Mouse (Mus musculus) brown adipose tissue, adult 24 weeks (tissue): ENCODE measurements around the gene Dok7. TPM values are rescaled to one million over a fixed set of nuclear protein-coding genes. Genes with fewer than 3 reads are reported as not detected.

Experiments
- H3K27ac ChIP-seq: fragments of 200-500 bp; replicated peaks from 2 replicates; pipeline ENCODE4 v1.5.1; 2012; ENCODE audit warnings: low read depth, mild to moderate bottlenecking, low read length
- H3K4me1 ChIP-seq: fragments of 200-500 bp; 2 replicates; pipeline ENCODE4 v1.6.1; 2012; ENCODE audit warnings: low read length, mixed read lengths; ENCODE audit not compliant: control insufficient read depth, insufficient read depth, insufficient read length
- H3K4me3 ChIP-seq: fragments of 200-500 bp; 2 replicates; pipeline ENCODE4 v1.5.1; 2012; ENCODE audit warnings: low read depth, mild to moderate bottlenecking, low read length, moderate library complexity; ENCODE audit not compliant: insufficient read depth
- polyA plus RNA-seq: library from polyadenylated mRNA; stranded (reverse); fragments of >200 nt; gene quantifications from 2 replicates; pipeline ENCODE4 v1.2.4, GENCODE M21; 2012; ENCODE audit not compliant: missing spikeins, insufficient read depth, insufficient read length

The Dok7 gene
- polyA plus RNA-seq: 0.46 TPM in 1 of 2 replicates, not detected in the other

DNA sequence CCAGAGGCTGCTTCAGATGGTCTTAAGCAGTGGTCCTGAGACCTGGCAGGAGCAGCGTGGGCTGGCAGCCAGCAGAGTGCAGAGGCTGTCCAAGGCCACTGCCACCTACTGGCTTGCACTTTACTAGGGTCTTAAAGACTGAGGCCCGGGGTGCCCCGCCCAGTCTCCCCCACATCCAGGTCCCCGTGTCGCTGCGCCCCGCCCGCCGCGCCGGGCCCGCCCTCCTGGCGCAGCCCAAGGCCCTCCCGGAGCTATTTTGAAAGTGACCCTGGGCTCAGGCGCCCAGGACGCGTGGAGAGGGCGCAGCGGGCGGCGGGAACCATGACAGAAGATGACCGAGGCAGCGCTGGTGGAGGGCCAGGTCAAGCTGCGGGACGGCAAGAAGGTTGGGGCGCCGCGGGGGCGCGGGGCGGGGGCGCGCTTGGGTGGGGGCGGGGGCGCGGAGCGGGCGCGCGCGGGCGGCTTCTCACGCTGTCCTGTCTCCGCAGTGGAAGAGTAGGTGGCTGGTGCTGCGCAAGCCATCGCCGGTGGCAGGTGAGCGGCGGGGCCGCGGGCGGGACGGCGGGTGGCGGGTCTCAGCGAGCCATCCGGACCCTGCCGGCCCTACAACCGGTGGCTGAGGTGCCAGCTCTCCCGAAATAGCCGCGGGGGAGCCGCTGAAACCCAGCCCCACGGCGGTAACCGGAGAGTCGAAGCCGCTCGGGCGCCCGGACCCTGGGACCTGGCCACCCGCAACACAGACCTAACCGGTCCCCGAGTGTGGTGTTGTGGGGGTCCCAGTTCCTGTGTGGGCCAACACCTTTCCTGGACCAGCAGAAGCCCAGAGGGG is at the start of gene Dok7:
TSS of gene Dok7 (plus strand) at position 163 of the 829 bp plus-strand sequence.
- Histone ChIP-seq H3K4me1 (peaks cover 3% of the 10 kb centered on the region; the same call in 1 of the 2 replicates), H3K4me3 (peak within 1 kb of the TSS; percentile 37), H3K27ac (no peak within 1 kb of the TSS)

DNA sequence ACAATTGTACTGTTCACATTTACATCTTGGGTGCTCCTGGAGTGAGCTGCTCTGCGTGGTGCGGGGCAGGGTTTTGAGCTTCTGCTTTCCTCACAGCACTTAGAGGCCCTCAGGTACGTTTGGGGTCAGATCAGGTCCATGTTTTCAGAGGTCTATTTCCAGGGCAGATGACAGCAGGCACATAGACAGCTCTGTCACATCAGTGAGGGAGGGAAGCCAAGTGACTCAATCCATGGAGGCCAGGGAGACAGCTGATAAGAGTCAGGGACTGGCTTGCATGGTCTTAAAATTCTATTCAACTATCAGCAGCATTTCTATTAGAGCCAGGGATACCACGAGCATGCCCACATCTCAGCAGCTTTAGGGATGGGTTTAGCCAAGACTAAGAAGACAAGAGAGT is 47.4 kb upstream of the Dok7 start:
- Histone ChIP-seq H3K27ac (no peak overlapping the region), H3K4me1 (no peaks in the 10 kb centered on the region), H3K4me3 (no peak overlapping the region)

DNA sequence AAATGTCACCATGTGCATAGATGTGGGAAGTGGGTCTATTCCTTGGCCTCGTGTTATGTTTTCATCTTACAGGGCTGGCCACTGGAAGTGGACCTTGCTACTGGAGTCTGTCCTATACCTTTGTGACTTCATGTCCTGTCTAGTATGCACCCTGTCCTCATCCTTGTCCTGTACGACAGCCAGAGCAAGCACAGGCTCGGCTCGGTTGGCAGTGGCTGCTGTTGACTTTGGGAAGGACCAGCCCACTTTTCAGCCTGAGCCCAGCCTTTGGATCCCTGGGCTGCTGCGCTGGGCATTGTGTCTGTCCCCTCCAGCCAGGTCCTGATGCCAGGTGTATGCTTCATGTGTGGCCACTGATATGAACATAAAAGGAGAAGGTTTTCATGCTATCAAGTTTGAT is 45.9 kb upstream of the Dok7 start:
- Histone ChIP-seq H3K27ac (no peak overlapping the region), H3K4me1 (peaks cover 4% of the 10 kb centered on the region; the same call in 1 of the 2 replicates), H3K4me3 (no peak overlapping the region)

GRCm38 (mm10) chr5:35011156-35011923 is 45.2 kb upstream of the Dok7 start:
- peaks cover 4% of the 10 kb centered on the region; the same call in 1 of the 2 replicates for H3K4me1 ChIP-seq
- no peak overlapping the region for H3K4me3 ChIP-seq
- H3K27ac ChIP-seq: no peak overlapping the region

DNA sequence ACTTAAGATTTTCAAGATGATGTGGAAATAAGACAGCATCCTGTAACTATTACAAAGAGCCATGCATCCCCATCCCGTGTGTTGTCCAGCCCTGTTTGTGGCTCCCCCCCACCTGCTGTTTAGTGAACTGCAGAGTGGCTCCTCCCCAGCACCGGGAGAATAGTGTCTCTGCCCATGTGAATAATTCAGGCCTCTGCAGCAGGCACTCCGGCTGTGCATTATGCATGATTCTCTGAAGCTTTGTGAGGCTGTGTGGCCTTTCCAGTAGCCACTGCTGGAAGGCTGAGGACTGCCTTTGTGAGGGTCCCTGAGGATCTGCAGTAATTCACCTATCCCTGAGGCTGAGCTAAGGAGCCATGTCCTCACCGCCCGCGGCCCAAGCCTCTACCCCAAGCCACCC is 42.5 kb upstream of the Dok7 start:
- Histone ChIP-seq H3K4me1 (peaks cover 4% of the 10 kb centered on the region; the same call in 1 of the 2 replicates), H3K27ac (no peak overlapping the region), H3K4me3 (no peak overlapping the region)

DNA sequence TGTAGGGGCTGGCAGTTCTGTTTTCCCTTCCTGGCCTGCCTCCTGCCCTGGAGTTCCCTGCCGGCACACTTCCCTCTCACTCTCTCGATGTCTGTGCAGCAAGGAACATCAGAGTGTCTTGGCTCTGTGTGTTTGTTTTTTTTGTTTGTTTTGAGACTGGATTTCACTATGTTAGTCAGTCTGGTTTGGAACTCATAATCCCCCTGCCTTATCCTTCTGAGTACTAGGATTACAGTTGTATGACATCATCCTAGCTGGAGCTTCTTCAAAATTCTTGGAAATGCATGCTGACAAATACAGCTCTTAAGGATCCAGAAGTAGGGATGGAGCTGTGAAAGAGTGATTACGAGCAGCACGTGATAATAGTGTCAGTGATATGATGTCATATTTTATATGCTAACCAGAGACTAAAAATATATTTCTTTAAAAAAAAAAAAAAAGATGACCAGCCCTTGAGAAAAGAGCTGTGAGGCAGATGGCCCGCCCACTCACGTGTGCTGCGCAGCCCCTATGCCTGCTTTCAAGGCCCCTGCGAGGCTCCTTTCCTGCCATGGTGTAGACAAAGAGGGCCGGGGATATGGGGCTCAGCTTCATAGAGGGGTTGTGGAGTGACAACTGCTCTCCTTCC is 36.8 kb upstream of the Dok7 start:
- H3K27ac ChIP-seq: no peak overlapping the region
- H3K4me1 ChIP-seq: peaks cover 2% of the 10 kb centered on the region; the same call in 1 of the 2 replicates
- no peak overlapping the region for H3K4me3 ChIP-seq

DNA sequence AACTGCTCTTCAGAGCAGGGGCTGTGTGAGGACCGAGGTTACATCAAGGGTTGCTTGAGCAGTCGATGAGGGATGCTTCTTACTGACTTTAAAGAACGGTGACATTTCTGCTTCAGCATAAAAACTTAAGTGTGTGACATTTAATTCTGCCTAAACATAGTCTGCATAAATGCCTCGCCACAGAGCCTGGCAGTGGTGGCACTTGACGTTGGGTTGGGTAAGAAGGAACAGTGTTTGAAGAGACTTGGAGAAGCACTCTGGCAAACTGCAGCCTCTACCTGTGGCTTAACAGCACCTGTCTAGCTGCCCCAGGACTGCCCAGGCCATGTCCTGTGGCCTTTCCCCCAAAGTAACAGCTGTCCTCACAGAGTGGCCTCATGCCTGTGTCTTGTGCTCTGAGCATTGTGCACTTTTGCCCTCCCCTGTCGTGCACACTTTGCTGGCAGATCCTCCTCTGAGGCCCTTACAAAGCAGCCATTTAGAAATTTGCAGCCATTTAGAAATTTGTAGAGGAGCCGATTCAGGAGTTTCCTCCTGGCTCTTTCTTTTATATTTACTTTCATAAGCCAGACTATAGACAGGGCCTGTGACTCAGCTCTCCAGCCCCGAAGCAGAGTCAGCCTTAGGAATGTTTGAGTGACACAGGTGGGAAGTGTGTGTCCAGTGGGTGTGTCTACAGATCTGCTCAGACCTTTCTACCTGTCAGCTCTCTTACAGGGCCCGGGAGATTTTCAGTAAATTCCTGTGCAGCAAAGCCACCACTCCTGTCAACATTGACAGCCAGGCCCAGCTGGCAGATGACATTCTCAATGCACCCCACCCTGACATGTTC is 35.9 kb upstream of the Dok7 start:
- Histone ChIP-seq H3K4me1 (no peaks in the 10 kb centered on the region), H3K27ac (no peak overlapping the region)

GRCm38 (mm10) chr5:35024975-35025374 is 31.6 kb upstream of the Dok7 start:
- H3K4me1 ChIP-seq: peaks cover 12% of the 10 kb centered on the region; the same call in 1 of the 2 replicates
- H3K4me3 ChIP-seq: no peak overlapping the region
- H3K27ac ChIP-seq: no peak overlapping the region

More for the DNA sequence above, 35.9 kb upstream of the Dok7 start:
- no peak overlapping the region for H3K4me3 ChIP-seq

- peak overlapping the region; percentile 79 for H3K27ac ChIP-seq
- peaks cover 14% of the 10 kb centered on the region; the same call in 1 of the 2 replicates for H3K4me1 ChIP-seq
These were observed 27.3 kb upstream of the Dok7 start for GRCm38 (mm10) chr5:35029303-35029702.

GRCm38 (mm10) chr5:35029755-35030154 is 26.8 kb upstream of the Dok7 start:
- no peak overlapping the region for H3K4me3 ChIP-seq
- peaks cover 17% of the 10 kb centered on the region; the same call in 1 of the 2 replicates for H3K4me1 ChIP-seq
- H3K27ac ChIP-seq: peak overlapping the region; percentile 65

More at GRCm38 (mm10) chr5:35029303-35029702, 27.3 kb upstream of the Dok7 start:
- no peak overlapping the region for H3K4me3 ChIP-seq

GRCm38 (mm10) chr5:35033068-35033467 is 23.5 kb upstream of the Dok7 start:
- Histone ChIP-seq H3K4me1 (peaks cover 35% of the 10 kb centered on the region), H3K4me3 (no peak overlapping the region), H3K27ac (no peak overlapping the region)

DNA sequence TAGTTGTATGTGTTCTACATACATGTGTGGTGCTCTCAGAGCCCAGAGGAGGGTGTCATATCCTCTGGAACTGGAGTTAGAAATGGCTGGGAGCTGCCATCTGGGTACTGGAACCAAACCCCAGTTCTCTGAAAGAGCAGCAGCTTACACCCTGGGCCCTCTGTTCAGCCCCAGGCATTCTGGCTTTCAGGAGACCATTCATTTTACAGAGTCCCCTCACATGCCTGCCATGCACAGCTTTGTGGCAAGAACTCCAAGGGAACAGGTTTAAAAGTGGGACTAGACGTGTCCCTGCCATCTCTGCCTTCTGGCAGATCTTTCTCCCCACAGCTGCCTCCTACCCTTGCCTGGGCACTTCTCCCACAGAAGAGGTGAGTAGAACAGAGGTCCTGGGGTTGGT is 22.9 kb upstream of the Dok7 start:
- no peak overlapping the region for H3K4me3 ChIP-seq
- peaks cover 34% of the 10 kb centered on the region for H3K4me1 ChIP-seq
- no peak overlapping the region for H3K27ac ChIP-seq

DNA sequence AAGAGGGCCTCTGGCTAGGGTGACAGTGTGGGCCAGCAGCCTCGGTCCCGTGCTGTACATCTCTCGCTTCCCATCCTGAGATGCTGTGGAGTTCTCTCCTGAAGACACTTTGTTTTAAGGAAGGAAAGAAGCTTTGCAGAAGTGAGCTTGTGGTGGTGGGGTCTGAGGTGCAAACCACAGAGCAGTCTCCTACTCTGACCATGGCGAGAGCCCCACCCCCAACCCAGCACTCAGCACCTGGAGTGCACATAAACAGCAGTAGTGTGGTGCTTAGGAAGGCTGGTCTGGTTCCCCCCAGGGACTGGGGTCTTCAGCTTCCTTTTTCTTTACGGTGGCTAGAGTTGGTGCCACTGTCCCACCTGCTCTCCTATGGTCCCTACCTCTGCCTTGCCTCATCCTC is 21.4 kb upstream of the Dok7 start:
- no peak overlapping the region for H3K4me3 ChIP-seq
- peak overlapping the region; percentile 69 for H3K27ac ChIP-seq
- H3K4me1 ChIP-seq: peaks cover 23% of the 10 kb centered on the region

- Histone ChIP-seq H3K4me1 (peaks cover 23% of the 10 kb centered on the region), H3K4me3 (no peak overlapping the region), H3K27ac (peak overlapping the region; percentile 69)
These were observed 20.8 kb upstream of the Dok7 start for GRCm38 (mm10) chr5:35035795-35036194.
